Mouse (Mus musculus) kidney, postnatal 25 days (tissue): ENCODE results near the gene Gm128.

ENCODE experiments used
- DNase-seq, 2 experiments: peaks; one replicate each; pipeline ENCODE4 v3.0.0; 2021; ENCODE audit warnings: mixed read lengths in 2 of 2

Gm128 gene

GRCm38 (mm10) chr3:95267855-95268254 is 26.5 kb upstream of the Gm128 start:
- DNase-seq = peak; percentile 43 to 67

GRCm38 (mm10) chr3:95266052-95266451 is 24.7 kb upstream of the Gm128 start:
- no peak for DNase-seq

DNA sequence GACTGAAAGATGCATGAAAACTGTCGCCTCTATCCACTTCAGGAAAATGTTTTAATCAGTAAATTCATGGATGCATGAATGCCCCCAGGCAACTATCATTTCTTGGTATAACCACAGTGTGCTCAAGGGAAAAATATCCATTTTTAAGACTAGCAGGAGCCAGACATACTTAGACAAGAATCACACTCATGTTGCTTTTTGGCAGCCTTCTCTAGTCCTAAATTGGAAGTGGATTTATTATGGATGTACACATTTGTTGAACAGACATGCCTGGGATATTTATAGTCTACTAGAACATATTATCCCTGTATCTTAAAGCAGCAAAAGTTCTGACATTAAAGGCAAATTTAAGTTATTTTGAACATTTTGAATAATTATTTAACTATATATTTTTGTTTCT is 23.3 kb upstream of the Gm128 start:
- DNase-seq = no peak

DNA sequence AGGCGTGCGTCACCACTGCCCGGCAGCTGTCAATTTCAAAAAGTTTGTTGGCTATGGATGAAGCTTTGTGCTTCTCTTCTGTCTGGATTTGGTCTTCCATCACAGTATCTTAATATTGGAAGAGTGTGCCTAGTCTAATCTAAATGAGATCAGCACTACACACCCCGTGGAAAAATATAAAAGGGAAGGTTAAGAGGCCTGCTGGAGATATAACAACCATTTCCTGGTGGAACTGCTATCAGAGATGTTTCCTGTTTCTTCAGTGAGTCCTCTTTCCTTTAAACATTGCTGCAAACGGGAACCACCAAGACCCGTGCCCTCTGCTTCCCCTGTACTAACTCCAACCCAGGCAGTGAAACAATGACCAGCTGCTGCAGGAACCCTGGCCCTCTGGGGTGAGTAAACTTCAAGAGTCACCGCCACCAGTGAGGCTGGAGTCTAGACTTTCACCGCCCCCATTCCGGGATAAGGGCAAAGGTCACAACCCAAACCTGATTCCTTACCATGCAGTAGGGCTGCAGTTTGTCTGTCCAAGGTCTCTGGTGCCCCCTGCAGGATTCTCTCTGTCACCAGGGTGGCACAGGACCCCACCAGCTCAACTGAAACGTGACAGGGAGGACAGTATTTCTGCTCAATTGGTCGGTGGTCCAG is 21.8 kb upstream of the Gm128 start:
- DNase-seq = peak; percentile 93 to 94

DNA sequence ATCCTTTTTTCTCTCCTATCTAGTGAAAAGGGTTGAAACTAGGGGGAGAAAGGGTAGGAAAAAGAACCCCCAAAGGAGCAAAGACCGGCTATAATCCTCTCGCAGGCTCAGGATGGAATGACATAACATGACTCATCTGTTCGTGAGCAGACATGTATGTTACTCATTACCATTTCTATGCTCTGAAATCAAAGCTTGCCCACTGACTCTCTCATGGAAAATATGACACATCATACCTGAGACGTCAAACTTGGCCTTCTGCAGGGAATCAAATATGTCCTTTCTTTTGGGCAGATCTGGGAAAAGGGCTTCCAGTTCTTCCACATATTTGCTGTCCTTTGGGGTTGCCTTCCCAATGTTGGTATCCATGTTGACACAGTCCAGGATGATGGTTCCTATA is 20.6 kb upstream of the Gm128 start:
- DNase-seq = no peak

DNA sequence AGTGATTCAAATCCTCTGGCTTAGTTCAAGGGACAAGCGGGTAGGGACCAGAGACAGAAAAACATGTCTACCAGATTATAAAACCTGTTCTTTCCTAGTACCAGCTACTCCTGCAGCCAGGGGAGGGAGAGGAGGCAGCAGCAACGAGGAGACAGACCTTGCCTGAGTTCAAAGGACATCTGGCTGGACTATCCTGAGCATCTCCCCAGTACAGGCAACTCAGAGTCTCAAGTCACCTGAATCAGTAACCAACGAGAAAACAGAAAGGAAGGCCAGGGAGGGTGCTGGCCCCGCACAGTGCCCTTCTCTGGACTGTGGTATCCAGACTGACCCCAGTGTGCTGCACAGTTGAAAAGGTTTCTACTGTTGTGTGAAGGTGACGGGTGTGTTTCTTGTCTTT is 15.5 kb upstream of the Gm128 start:
- peak; percentile 28 to 74 for DNase-seq

- no peak for DNase-seq
Observed at GRCm38 (mm10) chr3:95250783-95251424, 9.5 kb upstream of the Gm128 start, which contains the start of gene Bnipl. Bnipl (minus strand) TSS chr3:95251193.

DNA sequence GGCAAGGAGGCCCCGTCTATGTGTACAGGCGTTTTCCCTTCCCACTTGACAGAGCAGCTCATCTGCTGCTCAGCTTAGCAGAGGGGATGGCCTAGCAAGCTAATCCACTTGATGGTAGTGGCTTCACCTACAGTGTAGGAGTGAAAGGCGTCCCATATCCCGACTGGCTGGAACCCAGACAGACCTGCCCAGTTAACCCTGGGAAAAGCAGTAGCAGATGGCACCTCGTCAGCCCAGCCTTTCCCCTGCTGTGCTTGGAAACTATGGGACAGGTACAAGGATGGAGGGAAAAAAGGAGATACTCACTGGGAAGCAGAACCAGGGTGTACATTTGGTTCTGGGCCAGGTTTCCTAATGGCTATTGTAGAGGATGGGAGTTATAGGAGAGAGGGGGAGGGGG is 9.0 kb upstream of the Gm128 start:
- DNase-seq = no peak

DNA sequence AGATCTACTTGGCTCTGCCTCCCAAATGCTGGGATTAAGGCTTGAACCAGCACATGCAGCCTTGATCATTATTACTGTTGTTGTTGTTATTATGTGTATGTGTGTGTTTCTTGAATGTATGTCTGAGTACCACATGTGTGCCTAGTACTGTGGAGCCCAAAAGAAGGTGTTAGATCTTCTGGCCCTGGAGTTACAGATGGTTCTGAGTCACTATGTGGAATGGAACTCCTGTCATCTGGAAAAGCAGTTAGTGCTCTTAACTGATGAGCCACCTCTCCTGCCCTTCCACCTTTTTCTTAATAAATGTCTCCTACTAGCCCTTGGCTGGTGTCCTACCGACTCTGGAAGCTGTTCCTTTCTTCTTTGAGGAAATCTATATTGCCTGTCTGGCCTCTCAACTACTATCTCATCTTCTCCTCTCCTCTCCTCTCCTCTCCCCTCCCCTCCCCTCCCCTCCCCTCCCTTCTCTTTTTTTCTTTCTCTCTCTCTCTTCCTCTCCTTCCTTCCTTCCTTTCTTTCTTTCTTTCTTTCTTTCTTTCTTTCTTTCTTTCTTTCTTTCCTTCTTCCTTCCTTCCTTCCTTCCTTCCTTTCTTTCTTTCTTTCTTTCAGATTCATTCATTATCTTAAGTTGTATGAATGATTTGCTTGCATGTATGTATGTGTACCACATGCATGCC is 6.4 kb upstream of the Gm128 start:
- no peak for DNase-seq

DNA sequence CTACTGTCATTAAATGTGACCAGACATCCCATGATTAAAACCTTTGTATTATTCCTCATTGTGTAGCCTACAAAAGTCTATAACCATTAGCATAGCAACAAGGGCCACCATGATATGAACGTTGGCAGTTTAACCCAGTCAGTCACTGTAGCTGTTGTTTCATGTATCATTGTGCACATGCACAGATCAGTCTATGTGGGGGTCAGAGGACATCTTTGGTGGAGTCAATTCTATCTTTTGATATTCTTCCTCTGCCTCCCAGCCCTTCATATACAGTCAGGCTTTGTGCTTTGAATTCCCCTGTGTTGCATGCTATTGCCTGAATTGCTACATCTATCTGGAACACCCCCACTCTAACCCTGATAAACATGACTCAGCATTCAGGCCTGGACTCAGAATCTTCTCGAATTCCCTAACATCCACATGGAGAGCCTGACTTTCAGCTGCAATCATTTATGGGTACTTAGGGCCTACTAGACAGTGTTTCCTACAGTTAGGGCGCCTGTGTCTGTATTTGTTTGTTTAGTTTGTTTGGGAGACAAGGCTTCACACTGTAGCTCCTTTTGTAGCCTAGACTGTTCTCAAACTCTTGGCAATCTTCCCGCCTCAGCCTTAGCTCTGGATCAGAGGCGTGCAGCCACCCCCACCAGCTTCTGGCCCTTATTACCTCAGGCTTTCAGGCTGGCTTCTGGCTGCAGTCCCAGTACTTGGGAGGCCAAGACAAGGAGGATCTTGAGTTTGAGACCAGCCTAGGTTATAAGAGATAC is 5.2 kb upstream of the Gm128 start:
- peak; percentile 58 to 71 for DNase-seq

GRCm38 (mm10) chr3:95243086-95243485 is 1.7 kb upstream of the Gm128 start:
- no peak for DNase-seq

DNA sequence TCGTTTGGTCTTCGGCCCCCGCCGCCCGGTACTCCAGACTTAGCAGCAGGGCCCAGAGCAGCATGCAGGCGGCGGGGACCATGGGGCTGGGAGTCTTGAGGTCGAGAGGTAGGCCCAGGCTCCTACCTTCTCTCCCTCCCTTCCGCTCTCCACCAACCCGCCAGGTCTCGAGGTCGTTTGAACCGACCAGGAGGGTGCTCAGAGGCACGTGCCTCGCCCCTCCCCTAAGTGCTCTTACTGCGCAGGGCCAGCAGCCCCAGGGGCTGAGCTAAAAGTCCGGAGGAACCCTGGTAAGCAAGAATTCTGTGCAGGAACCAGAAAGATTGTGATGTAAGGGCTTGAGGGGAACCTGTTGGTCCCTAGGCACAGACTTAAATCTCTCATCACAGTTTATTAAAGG is 498 bp downstream of the Gm128 start:
- peak in 1 of 2 experiments; percentile 57 for DNase-seq

- peak; percentile 29 to 41 for DNase-seq
Observed at GRCm38 (mm10) chr3:95239971-95240370, 1.4 kb downstream of the Gm128 start.

- DNase-seq = no peak
Observed at GRCm38 (mm10) chr3:95239022-95239421, 2.4 kb downstream of the Gm128 start.

- DNase-seq = no peak
Observed at GRCm38 (mm10) chr3:95237541-95238099, 3.8 kb downstream of the Gm128 start.

DNA sequence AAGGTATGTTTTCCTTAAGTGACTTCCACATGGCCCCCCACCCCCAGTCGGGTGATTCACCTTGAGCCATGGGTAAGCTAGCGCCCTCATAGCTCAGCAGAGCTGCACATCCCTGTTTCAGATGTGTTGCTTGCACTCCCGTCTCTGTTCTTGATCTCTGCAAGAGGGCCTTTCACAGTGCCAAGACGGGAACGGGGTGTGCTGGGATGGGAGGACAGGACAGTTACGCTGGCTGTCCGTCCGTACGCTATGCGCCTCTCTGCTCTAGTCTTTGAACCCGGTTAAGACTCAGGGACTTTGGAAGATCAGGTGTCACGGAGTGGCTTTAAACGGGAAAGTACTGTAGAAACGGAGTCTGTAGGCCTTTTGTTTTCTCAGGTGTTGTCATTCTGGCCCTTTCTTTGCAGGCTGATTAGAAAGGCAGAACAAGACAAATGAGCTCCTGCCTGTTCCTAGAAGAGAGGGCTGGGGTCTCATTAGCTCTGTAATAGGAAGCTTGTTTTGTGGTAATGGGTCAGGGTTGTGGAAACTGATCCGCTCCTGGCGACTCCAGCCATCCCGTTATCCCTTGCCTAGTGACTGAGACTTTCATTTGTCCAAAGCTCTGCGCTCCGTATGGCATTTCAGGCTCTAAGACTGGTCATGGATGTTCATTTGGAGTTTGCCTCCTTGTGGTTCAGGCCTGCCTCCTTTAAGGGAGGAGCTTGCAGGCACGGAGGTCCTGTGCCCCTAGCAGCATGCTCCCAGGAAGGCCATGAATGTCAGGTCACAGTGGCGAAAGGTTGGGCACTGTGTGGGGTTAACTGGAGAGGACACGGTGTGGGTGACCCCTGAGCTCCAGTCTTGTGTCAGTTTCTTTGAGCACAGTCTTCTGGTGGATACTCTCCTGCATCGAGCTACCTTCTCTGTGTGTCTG is 5.8 kb downstream of the Gm128 start:
- peak in 1 of 2 experiments; percentile 58 for DNase-seq

DNA sequence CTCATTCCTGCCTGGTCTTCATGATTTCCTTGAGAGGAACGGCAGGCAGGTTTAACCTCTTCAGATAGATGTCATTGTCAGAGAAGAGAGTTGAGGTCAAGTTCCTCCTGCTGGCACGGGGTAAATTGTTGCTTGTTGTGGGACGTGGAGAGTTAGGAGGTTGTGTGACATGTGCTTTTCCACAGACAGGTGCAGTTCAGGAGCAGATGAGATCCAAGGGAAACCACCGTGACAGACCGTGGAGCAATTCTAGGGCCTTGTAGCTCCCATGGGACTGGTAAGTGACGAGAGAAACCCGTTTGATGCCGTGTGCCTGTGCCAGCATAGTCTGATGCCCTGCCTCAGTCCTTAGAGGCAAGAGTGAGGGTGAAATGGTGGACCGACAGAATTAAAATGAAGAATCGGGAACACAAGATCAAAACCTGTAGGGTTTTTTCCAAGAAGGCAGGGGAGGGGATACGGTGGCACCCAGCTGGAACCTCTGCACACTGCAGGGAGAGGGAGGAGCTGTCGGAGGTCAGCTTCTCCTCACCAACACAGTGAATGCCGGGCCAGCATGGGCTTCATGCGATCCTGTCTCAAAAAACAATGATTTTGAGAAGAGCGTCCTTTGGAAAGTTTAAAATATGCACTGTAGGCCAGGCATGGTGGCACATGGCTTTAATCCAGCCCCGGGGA is 8.0 kb downstream of the Gm128 start:
- DNase-seq = peak; percentile 40 to 69

DNA sequence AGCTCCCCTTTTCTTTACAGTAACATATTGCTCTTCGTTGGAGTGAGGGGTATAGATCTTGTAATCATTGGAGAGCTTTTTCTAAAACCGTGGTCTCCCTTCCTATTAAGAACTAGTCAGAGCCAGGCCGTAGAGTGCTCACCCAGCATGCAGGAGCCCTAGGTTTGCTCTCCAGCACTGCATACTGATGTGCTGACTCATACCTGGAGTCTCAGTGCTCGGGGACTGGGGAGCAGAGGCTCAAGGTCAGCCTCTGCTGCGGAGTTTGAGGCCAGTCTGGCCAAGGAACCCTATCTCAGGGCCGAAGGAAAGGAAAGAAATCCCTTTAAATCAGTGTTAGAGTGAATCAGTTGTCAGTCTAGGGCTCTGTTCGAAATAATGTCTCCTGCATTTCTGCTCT is 8.6 kb downstream of the Gm128 start:
- peak; percentile 60 to 84 for DNase-seq

- DNase-seq = peak; percentile 29 to 68
Observed at GRCm38 (mm10) chr3:95231298-95232221, 9.8 kb downstream of the Gm128 start, which contains the start of gene Mllt11. Mllt11 (minus strand) TSS chr3:95232171.
